Mouse (Mus musculus) limb, embryonic 14.5 days (tissue): ENCODE data around the gene Btnl2. TPM values are rescaled to one million over a fixed set of nuclear protein-coding genes. Genes with fewer than 3 reads are reported as not detected.
"Not testable (repeated sequence)": the region's sequence is repeated elsewhere in the genome, so short reads cannot be mapped to it uniquely, and the experiment has no call there.

Source experiments
- ATAC-seq: fragments of 200-750 bp; cut with Nextera tagmentation; 2 replicates; pipeline ENCODE4 v1.8.0; 2017; ENCODE audit warnings: low read depth, moderate number of reproducible peaks, moderate TSS enrichment; ENCODE audit not compliant: low FRiP score
- DNase-seq: peaks from one replicate; pipeline ENCODE4 v3.0.0-alpha.2; 2015; ENCODE audit warnings: low spot score
- H3K27ac ChIP-seq: fragments of 300-500 bp; sonication (generic); replicated peaks from 2 replicates; pipeline ENCODE4 v1.5.1; 2014; ENCODE audit warnings: low read depth, mild to moderate bottlenecking, low read length, moderate library complexity, mixed read lengths
- H3K27me3 ChIP-seq: fragments of 300-500 bp; sonication (generic); 2 replicates; pipeline ENCODE4 v1.6.1; 2014; ENCODE audit warnings: low read length, mixed read lengths; ENCODE audit not compliant: control insufficient read depth, insufficient read depth
- H3K36me3 ChIP-seq: fragments of 300-500 bp; sonication (generic); 2 replicates; pipeline ENCODE4 v1.6.1; 2014; ENCODE audit warnings: mild to moderate bottlenecking, low read length, moderate library complexity, mixed read lengths; ENCODE audit not compliant: control insufficient read depth, insufficient read depth
- H3K4me1 ChIP-seq: fragments of 300-500 bp; sonication (generic); 2 replicates; pipeline ENCODE4 v1.6.1; 2014; ENCODE audit warnings: antibody characterized with exemption, low read length, mixed read lengths; ENCODE audit not compliant: control insufficient read depth, insufficient read depth
- H3K4me2 ChIP-seq: fragments of 300-500 bp; sonication (generic); replicated peaks from 2 replicates; pipeline ENCODE4 v1.6.1; 2014; ENCODE audit warnings: low read depth, mild to moderate bottlenecking, low read length, moderate library complexity; ENCODE audit not compliant: severe bottlenecking
- H3K4me3 ChIP-seq: fragments of 300-500 bp; sonication (generic); replicated peaks from 2 replicates; pipeline ENCODE4 v1.5.1; 2014; ENCODE audit warnings: low read length
- H3K9ac ChIP-seq: fragments of 300-500 bp; sonication (generic); 2 replicates; pipeline ENCODE4 v1.6.1; 2014; ENCODE audit warnings: mild to moderate bottlenecking, low read depth, low read length, moderate library complexity; ENCODE audit not compliant: severe bottlenecking
- H3K9me3 ChIP-seq: fragments of 300-500 bp; sonication (generic); 2 replicates; pipeline ENCODE4 v1.6.1; 2016; ENCODE audit warnings: low read length; ENCODE audit not compliant: control insufficient read depth
- POLR2A ChIP-seq: fragments of 200-500 bp; IDR thresholded peaks from 2 replicates; pipeline ENCODE4 v1.8.0; 2012; ENCODE audit warnings: inconsistent platforms, mild to moderate bottlenecking, moderate library complexity, borderline replicate concordance; ENCODE audit not compliant: insufficient read depth, insufficient read length; ENCODE audit errors: extremely low read depth
- WGBS: fragments of 180-500 bp; shearing (Covaris S2); extraction: QIAGEN DNeasy Blood & Tissue Kit; methylation state at CpG from one replicate; pipeline ENCODE4 v1.1.7; 2014; 5-methylcytosine and 5-hydroxymethylcytosine counted together
- polyA plus RNA-seq, 2 experiments: library from polyadenylated mRNA; depleted of rRNA in 1 of 2; stranded (reverse) in 1 of 2; unstranded in 1 of 2; fragments of >200 nt; fragmentation: Nextera tagmentation in 1 of 2; extraction: Ambion mirVana in 1 of 2; gene quantifications; 2 replicates each; pipeline versions ENCODE4 v1.2.1 to v1.2.3; 2012 to 2014

The Btnl2 gene
- polyA plus RNA-seq, 2 experiments: 0.11 to 0.14 TPM

DNA sequence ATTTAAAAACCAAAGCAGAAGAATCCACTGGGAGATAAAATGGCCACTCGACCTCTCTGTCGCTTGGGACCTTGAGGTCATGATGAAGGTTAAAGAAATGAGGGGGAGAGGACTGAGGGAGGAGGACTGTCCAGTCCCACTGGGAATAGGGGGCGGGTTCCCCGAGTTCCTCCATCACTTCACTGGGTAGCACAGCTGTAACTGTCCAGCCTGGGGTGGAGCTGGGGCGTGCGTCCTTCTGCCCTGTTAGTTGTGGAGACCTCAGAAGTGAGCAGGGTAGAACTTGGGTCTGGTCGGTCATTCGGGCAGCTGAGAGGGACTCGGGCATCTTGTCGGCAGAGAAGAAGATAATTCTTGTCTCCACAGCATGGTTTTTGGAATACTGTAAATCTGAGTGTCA is 45.4 kb upstream of the Btnl2 start:
- peak overlapping the region; percentile 61 for H3K4me3 ChIP-seq

DNA sequence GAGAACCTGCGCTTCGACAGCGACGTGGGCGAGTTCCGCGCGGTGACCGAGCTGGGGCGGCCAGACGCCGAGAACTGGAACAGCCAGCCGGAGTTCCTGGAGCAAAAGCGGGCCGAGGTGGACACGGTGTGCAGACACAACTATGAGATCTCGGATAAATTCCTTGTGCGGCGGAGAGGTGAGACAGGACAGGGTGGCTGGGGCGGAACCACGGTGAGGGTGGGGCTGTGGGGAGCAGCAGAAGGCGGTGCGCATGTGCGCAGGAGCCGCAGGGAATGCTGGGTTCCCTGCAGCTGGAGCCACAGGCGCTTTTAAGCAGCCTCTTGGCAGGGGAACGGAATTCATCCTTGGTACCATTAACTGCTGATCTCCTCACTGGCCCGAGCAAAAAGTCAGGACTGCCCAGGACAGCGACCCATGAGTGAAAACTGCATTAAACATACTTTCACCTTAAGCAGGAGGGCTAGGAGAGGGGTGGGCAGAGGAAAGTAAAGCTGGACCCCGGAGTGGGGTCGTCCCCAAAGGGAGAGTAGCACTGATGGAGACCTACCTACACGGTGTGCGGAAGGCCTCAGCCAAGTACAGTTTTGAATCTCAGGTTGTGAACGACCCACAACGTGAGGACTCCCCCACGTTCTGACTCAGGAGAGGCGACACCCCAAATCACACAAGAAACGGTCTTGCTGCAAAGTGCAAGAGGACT is 44.8 kb upstream of the Btnl2 start:
- Histone ChIP-seq H3K4me1 (no peaks in the 10 kb centered on the region), H3K27ac (0 out of 2 replicates have a peak overlapping the region, but pooled peaks have one; percentile 43), H3K4me3 (peak overlapping the region; percentile 61), H3K36me3 (no peaks in the 10 kb centered on the region), H3K9me3 (no peaks in the 10 kb centered on the region), H3K4me2 (peak overlapping the region; percentile 66), H3K27me3 (no peaks in the 10 kb centered on the region), H3K9ac (peak overlapping the region; percentile 69)
- peak; percentile 45; the same call in 1 of the 2 replicates for TF ChIP-seq POLR2A
- peak; percentile 76 for DNase-seq
- peak; percentile 84 for ATAC-seq
- 22% methylated on average over 38 of the region's 38 CpGs for WGBS

More for the DNA sequence above, 45.4 kb upstream of the Btnl2 start:
- Histone ChIP-seq H3K9me3 (no peaks in the 10 kb centered on the region), H3K36me3 (no peaks in the 10 kb centered on the region), H3K4me1 (no peaks in the 10 kb centered on the region), H3K27ac (no peak overlapping the region), H3K9ac (peak overlapping the region; percentile 69), H3K27me3 (no peaks in the 10 kb centered on the region), H3K4me2 (peak overlapping the region; percentile 66)
- ATAC-seq (no peak), DNase-seq (no peak)
- 35% methylated on average over 10 of the region's 10 CpGs for WGBS
- no peak for TF ChIP-seq POLR2A

DNA sequence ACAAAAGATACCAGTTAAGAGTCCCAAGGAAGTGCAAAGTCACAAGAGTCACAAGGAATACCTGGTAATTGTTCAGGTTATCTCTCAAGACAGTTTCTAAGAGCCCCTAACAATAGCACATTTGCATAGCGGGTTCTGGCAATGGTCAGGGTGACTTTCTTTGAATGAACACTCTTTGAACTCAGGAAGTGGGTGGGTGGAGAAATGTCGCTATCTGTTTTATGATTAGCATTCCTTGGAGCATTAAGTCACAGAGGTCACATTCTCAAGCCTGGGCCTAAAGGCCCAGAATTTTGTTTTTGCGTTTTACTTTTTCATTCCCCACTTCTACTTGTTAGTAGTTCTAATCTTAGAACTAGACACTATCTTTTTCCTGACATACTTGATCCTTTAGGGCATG is 44.1 kb upstream of the Btnl2 start:
- not testable (repeated sequence) for DNase-seq, H3K27me3 ChIP-seq, H3K4me2 ChIP-seq, H3K4me3 ChIP-seq, ATAC-seq, H3K9ac ChIP-seq, H3K27ac ChIP-seq, H3K36me3 ChIP-seq, H3K4me1 ChIP-seq, H3K9me3 ChIP-seq
- 78% methylated on average over 3 of the region's 3 CpGs for WGBS

DNA sequence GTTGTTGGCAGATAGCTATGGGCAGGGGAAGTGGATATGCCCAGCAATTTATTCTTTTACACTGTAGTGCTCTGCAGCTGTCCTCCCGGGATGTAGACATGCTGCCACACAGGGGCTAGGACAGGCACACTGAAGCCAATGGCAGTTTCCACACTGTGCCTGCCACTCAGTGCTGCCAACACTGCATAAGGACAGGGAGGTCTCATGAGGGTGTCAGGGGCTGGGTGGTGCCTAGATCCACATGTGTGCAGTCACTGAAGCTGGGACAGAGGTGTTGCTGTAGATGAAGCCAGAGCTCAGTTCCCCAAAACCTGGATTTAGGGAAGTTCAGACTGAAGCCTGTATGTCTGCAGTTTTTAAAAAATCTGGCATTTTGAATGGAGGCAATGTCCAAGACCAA is 42.4 kb upstream of the Btnl2 start:
- Histone ChIP-seq H3K4me3 (no peak overlapping the region), H3K9ac (no peak overlapping the region), H3K4me1 (no peaks in the 10 kb centered on the region), H3K27me3 (no peaks in the 10 kb centered on the region), H3K36me3 (no peaks in the 10 kb centered on the region), H3K4me2 (no peak overlapping the region), H3K27ac (no peak overlapping the region), H3K9me3 (no peaks in the 10 kb centered on the region)
- TF ChIP-seq POLR2A: no peak
- ATAC-seq (no peak), DNase-seq (no peak)
- 91% methylated on average over 1 of the region's 1 CpGs for WGBS

DNA sequence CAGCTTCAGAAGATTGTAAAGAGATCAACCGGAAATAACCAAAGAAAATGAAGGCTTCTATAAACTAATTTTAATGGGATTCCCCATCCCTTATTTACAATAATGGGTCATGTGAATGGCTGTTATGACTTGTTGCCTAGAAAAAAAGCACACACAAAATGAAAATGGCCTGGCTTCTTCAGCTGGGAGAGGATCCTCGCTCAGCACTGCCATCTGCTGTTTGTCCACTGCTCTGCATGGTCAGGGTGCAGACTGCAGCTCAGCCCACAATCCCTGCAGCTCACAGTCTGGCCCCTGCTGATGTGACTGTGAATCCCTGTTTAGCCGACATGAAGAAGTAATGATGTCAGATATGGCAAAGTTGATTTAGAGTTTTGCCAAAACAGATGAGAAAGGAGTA is 41.2 kb upstream of the Btnl2 start:
- Histone ChIP-seq H3K36me3 (no peaks in the 10 kb centered on the region), H3K4me1 (no peaks in the 10 kb centered on the region), H3K4me2 (no peak overlapping the region), H3K9ac (no peak overlapping the region), H3K9me3 (no peaks in the 10 kb centered on the region), H3K27me3 (no peaks in the 10 kb centered on the region), H3K4me3 (no peak overlapping the region), H3K27ac (no peak overlapping the region)
- TF ChIP-seq POLR2A: no peak
- WGBS: 43% methylated on average over 3 of the region's 3 CpGs
- ATAC-seq (peak; percentile 53; the same call in 1 of the 2 replicates), DNase-seq (peak; percentile 70)
